Mouse (Mus musculus) macrophage (primary cell): Measurements from ENCODE around the gene Rps10. TPM values are rescaled to one million over a fixed set of nuclear protein-coding genes. Genes with fewer than 3 reads are reported as not detected.

Experiments
- H3K27ac ChIP-seq: fragments of 350-480 bp; formaldehyde crosslinking; 2 replicates; pipeline ENCODE4 v1.9.0; 2021
- H3K36me3 ChIP-seq: fragments of 350-480 bp; formaldehyde crosslinking; 2 replicates; pipeline ENCODE4 v1.9.0; 2021; ENCODE audit errors: inconsistent target
- H3K4me3 ChIP-seq: fragments of 350-480 bp; formaldehyde crosslinking; 2 replicates; pipeline ENCODE4 v1.9.0; 2021; ENCODE audit errors: inconsistent target
- H3K79me2 ChIP-seq: fragments of 350-480 bp; formaldehyde crosslinking; 2 replicates; pipeline ENCODE4 v1.9.0; 2021; ENCODE audit errors: inconsistent target
- WGBS: methylation state at CpG from one replicate; pipeline ENCODE4 v1.1.7; 2026; ENCODE audit warnings: inconsistent platforms; ENCODE audit not compliant: missing documents; 5-methylcytosine and 5-hydroxymethylcytosine counted together
- polyA plus RNA-seq: library from polyadenylated mRNA; stranded (reverse); fragments of 250-400 nt; gene quantifications from 3 replicates; pipeline ENCODE4 v1.2.4, GENCODE M21; 2018; ENCODE audit warnings: inconsistent platforms

Gene Rps10
- polyA plus RNA-seq, 1 experiment from 2014 or later = 766 TPM

- H3K36me3 ChIP-seq = no peaks in the 10 kb centered on the region
- peak overlapping the region; percentile 28 for H3K27ac ChIP-seq
- H3K4me3 ChIP-seq = no peak overlapping the region
- 74% methylated on average over 10 of the region's 12 CpGs for WGBS
- peaks cover 53% of the 10 kb centered on the region for H3K79me2 ChIP-seq
Measured at GRCm38 (mm10) chr17:27587252-27587651, 49.2 kb downstream of the Rps10 start.

DNA sequence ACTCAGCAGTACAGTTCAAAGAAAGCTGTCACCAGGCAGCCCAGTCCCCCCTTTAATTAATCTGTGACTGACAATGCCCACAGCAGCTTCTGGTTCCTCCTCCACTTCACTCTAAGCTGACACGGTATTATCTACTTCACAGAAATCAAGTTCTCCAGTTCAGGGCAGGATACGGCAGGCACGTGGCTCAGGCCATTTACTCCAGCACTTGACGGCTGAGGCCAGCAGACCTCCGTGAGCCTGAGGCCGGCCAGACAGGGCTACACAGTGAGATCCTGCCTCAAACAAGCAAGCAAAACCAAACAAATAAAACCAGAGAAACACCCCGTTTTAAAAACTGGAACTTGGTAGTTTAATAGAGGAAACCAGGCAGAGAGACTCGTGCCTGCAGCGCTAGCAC lies 49.8 kb downstream of the Rps10 start:
- Histone ChIP-seq H3K27ac (peak overlapping the region; percentile 28), H3K4me3 (no peak overlapping the region), H3K79me2 (peaks cover 53% of the 10 kb centered on the region), H3K36me3 (no peaks in the 10 kb centered on the region)
- 43% methylated on average over 9 of the region's 9 CpGs for WGBS

GRCm38 (mm10) chr17:27583185-27583894 lies 53.1 kb downstream of the Rps10 start:
- H3K4me3 ChIP-seq = no peak overlapping the region
- H3K27ac ChIP-seq = no peak overlapping the region
- 68% methylated on average over 13 of the region's 13 CpGs for WGBS
- H3K36me3 ChIP-seq = peaks cover 20% of the 10 kb centered on the region
- H3K79me2 ChIP-seq = peaks cover 25% of the 10 kb centered on the region; the same call in 1 of the 2 replicates

Other genes starting within 250 kb of the Rps10 start
- not detected in 3 replicates for gene Grm4, start 115.3 kb downstream of the Rps10 start, polyA plus RNA-seq
- gene Hmga1, start 80.2 kb downstream of the Rps10 start, polyA plus RNA-seq = 300 to 634 TPM (median 423 TPM) in 3 replicates
- 42.9 to 137 TPM (median 117 TPM) in 3 replicates for gene AI413582, start 70.9 kb downstream of the Rps10 start, polyA plus RNA-seq
- gene Nudt3, start 13.2 kb downstream of the Rps10 start, polyA plus RNA-seq = 61.7 to 90.2 TPM (median 74.2 TPM) in 3 replicates
- gene RPS10-NUDT3, start 1.4 kb downstream of the Rps10 start, polyA plus RNA-seq = not detected in 3 replicates
- gene Pacsin1, start 18.8 kb upstream of the Rps10 start, polyA plus RNA-seq = 0.14 to 0.20 TPM in 2 of 3 replicates, not detected in the other
- gene Spdef, start 92.3 kb upstream of the Rps10 start, polyA plus RNA-seq = not detected in 3 replicates
- 79.5 to 101 TPM (median 86.2 TPM) in 3 replicates for gene D17Wsu92e, start 184.0 kb upstream of the Rps10 start, polyA plus RNA-seq
- 84.2 to 113 TPM (median 89.9 TPM) in 3 replicates for gene Snrpc, start 201.5 kb upstream of the Rps10 start, polyA plus RNA-seq
- gene Uhrf1bp1, start 219.8 kb upstream of the Rps10 start, polyA plus RNA-seq = 6.8 to 14.6 TPM (median 7.6 TPM) in 3 replicates